Mouse (Mus musculus) CD8-positive naive resting alpha-beta T cell, adult 57 days (primary cell): ENCODE results near the gene Gm6502. TPM values are rescaled to one million over a fixed set of nuclear protein-coding genes. Genes with fewer than 3 reads are reported as not detected.

ENCODE experiments used
- total RNA-seq: library from RNA; stranded (reverse); gene quantifications from one replicate; pipeline ENCODE4 v1.2.4, GENCODE M21; 2023

The Gm6502 gene
- not detected for total RNA-seq

GRCm38 (mm10) chr5:94314135-94314534 lies at the start of gene Gm6502:
Gene Gm6502 (plus strand): TSS chr5:94314435.

GRCm38 (mm10) chr5:94306696-94307095 lies 7.5 kb upstream of the Gm6502 start, which contains the start of gene A430089I19Rik:
Gene A430089I19Rik (minus strand): TSS chr5:94306796.

GRCm38 (mm10) chr5:94339449-94339848 lies 25.2 kb downstream of the Gm6502 start, which contains the start of gene AA792892:
Gene AA792892 (plus strand): TSS chr5:94339749.

Other genes with a start within 250 kb of the Gm6502 start
- not detected for gene BC061212, start 243.9 kb upstream of the Gm6502 start, total RNA-seq
- gene Gm6351, start 238.1 kb upstream of the Gm6502 start, total RNA-seq, result not detected
- not detected for gene Gm3106, start 96.4 kb upstream of the Gm6502 start, total RNA-seq
- gene A430089I19Rik, start 7.6 kb upstream of the Gm6502 start, total RNA-seq, result not detected
- gene AA792892, start 25.3 kb downstream of the Gm6502 start, total RNA-seq, result 0.34 TPM
- not detected for gene Gm7682, start 131.3 kb downstream of the Gm6502 start, total RNA-seq
- not detected for gene Gm3139, start 211.9 kb downstream of the Gm6502 start, total RNA-seq